Mouse (Mus musculus): ENCODE measurements around the gene Adamts8. TPM values are rescaled to one million over a fixed set of nuclear protein-coding genes. Genes with fewer than 3 reads are reported as not detected.

Adamts8 gene
- polyA plus RNA-seq, 1 experiment from 2014 or later: 1.4 TPM

DNA sequence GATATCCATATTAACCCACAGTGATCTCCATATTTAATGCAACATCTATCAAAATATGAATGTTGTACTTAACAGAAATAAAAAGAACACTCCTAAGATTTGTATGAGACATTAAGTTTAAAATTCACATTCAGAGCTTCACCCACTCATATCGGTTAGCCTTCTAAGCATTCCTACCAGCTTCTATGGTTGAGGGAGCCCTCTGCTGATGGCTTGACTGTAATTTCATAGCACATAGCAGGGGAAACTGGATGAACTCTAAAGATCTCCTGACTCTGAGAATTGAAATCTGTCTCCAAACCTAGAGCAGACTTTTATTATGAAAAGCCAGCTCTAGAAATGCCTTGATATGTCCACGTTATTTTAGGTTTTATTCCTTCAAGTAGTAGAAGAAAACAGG lies 38.1 kb downstream of the Adamts8 start:
- DNase-seq (ENCODE audit: low spot score) (no peak), ATAC-seq (ENCODE audit: low FRiP score) (no peak)
- Histone ChIP-seq H3K36me3 (ENCODE audit: control insufficient read depth, insufficient read depth, low read length) (no peaks in the 10 kb centered on the region), H3K9ac (ENCODE audit: low read depth, low read length) (no peak overlapping the region), H3K27me3 (ENCODE audit: control insufficient read depth, insufficient read depth, low read length) (no peaks in the 10 kb centered on the region), H3K4me2 (replicated peaks; ENCODE audit: low read depth, low read length) (no peak overlapping the region), H3K27ac (ENCODE audit: low read depth, low read length) (no peak overlapping the region), H3K4me1 (replicated peaks; ENCODE audit: control insufficient read depth, insufficient read depth, low read length) (no peaks in the 10 kb centered on the region), H3K4me3 (ENCODE audit: low read depth, low read length) (no peak overlapping the region), H3K9me3 (ENCODE audit: control insufficient read depth, low read length) (no peaks in the 10 kb centered on the region)
- WGBS: 83% methylated on average over 2 of the region's 2 CpGs

- no peak overlapping the region for H3K27ac ChIP-seq (ENCODE audit: low read depth, low read length)
- no peak overlapping the region for H3K9ac ChIP-seq (ENCODE audit: low read depth, low read length)
- WGBS: 74% methylated on average over 6 of the region's 6 CpGs
- no peak overlapping the region for H3K4me3 ChIP-seq (ENCODE audit: low read depth, low read length)
- DNase-seq (ENCODE audit: low spot score) (no peak), ATAC-seq (ENCODE audit: low FRiP score) (no peak)
- no peak overlapping the region for H3K4me2 ChIP-seq (replicated peaks; ENCODE audit: low read depth, low read length)
- no peaks in the 10 kb centered on the region for H3K36me3 ChIP-seq (ENCODE audit: control insufficient read depth, insufficient read depth, low read length)
- no peaks in the 10 kb centered on the region for H3K9me3 ChIP-seq (ENCODE audit: control insufficient read depth, low read length)
- no peaks in the 10 kb centered on the region for H3K27me3 ChIP-seq (ENCODE audit: control insufficient read depth, insufficient read depth, low read length)
- no peaks in the 10 kb centered on the region for H3K4me1 ChIP-seq (replicated peaks; ENCODE audit: control insufficient read depth, insufficient read depth, low read length)
Measured at GRCm38 (mm10) chr9:30985782-30986181, 43.4 kb downstream of the Adamts8 start.

- Histone ChIP-seq H3K36me3 (ENCODE audit: control insufficient read depth, insufficient read depth, low read length) (no peaks in the 10 kb centered on the region), H3K9ac (ENCODE audit: low read depth, low read length) (no peak overlapping the region), H3K9me3 (ENCODE audit: control insufficient read depth, low read length) (no peaks in the 10 kb centered on the region), H3K27ac (ENCODE audit: low read depth, low read length) (no peak overlapping the region), H3K4me2 (replicated peaks; ENCODE audit: low read depth, low read length) (no peak overlapping the region), H3K4me1 (replicated peaks; ENCODE audit: control insufficient read depth, insufficient read depth, low read length) (no peaks in the 10 kb centered on the region), H3K4me3 (ENCODE audit: low read depth, low read length) (no peak overlapping the region), H3K27me3 (ENCODE audit: control insufficient read depth, insufficient read depth, low read length) (no peaks in the 10 kb centered on the region)
- ATAC-seq (ENCODE audit: low FRiP score): no peak
- 85% methylated on average over 5 of the region's 5 CpGs for WGBS
- DNase-seq (ENCODE audit: low spot score): no peak
Measured at GRCm38 (mm10) chr9:30993106-30993505, 50.7 kb downstream of the Adamts8 start.

GRCm38 (mm10) chr9:30996590-30997562 lies 54.5 kb downstream of the Adamts8 start:
- no peak overlapping the region for H3K27ac ChIP-seq (ENCODE audit: low read depth, low read length)
- 71% methylated on average over 12 of the region's 12 CpGs for WGBS
- no peak for ATAC-seq (ENCODE audit: low FRiP score)

GRCm38 (mm10) chr9:31000641-31001040 lies 58.3 kb downstream of the Adamts8 start:
- Histone ChIP-seq H3K4me1 (replicated peaks; ENCODE audit: control insufficient read depth, insufficient read depth, low read length) (no peaks in the 10 kb centered on the region), H3K9ac (ENCODE audit: low read depth, low read length) (no peak overlapping the region), H3K9me3 (ENCODE audit: control insufficient read depth, low read length) (no peaks in the 10 kb centered on the region), H3K27me3 (ENCODE audit: control insufficient read depth, insufficient read depth, low read length) (no peaks in the 10 kb centered on the region), H3K27ac (ENCODE audit: low read depth, low read length) (no peak overlapping the region), H3K36me3 (ENCODE audit: control insufficient read depth, insufficient read depth, low read length) (no peaks in the 10 kb centered on the region), H3K4me2 (replicated peaks; ENCODE audit: low read depth, low read length) (no peak overlapping the region), H3K4me3 (ENCODE audit: low read depth, low read length) (no peak overlapping the region)
- ATAC-seq (ENCODE audit: low FRiP score): no peak
- DNase-seq (ENCODE audit: low spot score): no peak
- 81% methylated on average over 10 of the region's 10 CpGs for WGBS

More at GRCm38 (mm10) chr9:30996590-30997562, 54.5 kb downstream of the Adamts8 start:
- no peak overlapping the region for H3K9ac ChIP-seq (ENCODE audit: low read depth, low read length)
- no peak overlapping the region for H3K4me2 ChIP-seq (replicated peaks; ENCODE audit: low read depth, low read length)
- no peaks in the 10 kb centered on the region for H3K36me3 ChIP-seq (ENCODE audit: control insufficient read depth, insufficient read depth, low read length)
- H3K4me3 ChIP-seq (ENCODE audit: low read depth, low read length): no peak overlapping the region
- no peaks in the 10 kb centered on the region for H3K4me1 ChIP-seq (replicated peaks; ENCODE audit: control insufficient read depth, insufficient read depth, low read length)
- H3K27me3 ChIP-seq (ENCODE audit: control insufficient read depth, insufficient read depth, low read length): no peaks in the 10 kb centered on the region
- H3K9me3 ChIP-seq (ENCODE audit: control insufficient read depth, low read length): no peaks in the 10 kb centered on the region
- DNase-seq (ENCODE audit: low spot score): no peak

GRCm38 (mm10) chr9:31002528-31002927 lies 60.2 kb downstream of the Adamts8 start:
- Histone ChIP-seq H3K4me1 (replicated peaks; ENCODE audit: control insufficient read depth, insufficient read depth, low read length) (no peaks in the 10 kb centered on the region), H3K4me2 (replicated peaks; ENCODE audit: low read depth, low read length) (no peak overlapping the region), H3K27me3 (ENCODE audit: control insufficient read depth, insufficient read depth, low read length) (no peaks in the 10 kb centered on the region), H3K4me3 (ENCODE audit: low read depth, low read length) (no peak overlapping the region), H3K9me3 (ENCODE audit: control insufficient read depth, low read length) (no peaks in the 10 kb centered on the region), H3K27ac (ENCODE audit: low read depth, low read length) (no peak overlapping the region), H3K9ac (ENCODE audit: low read depth, low read length) (no peak overlapping the region), H3K36me3 (ENCODE audit: control insufficient read depth, insufficient read depth, low read length) (no peaks in the 10 kb centered on the region)
- no peak for ATAC-seq (ENCODE audit: low FRiP score)
- DNase-seq (ENCODE audit: low spot score): no peak
- WGBS: 88% methylated on average over 4 of the region's 4 CpGs

DNA sequence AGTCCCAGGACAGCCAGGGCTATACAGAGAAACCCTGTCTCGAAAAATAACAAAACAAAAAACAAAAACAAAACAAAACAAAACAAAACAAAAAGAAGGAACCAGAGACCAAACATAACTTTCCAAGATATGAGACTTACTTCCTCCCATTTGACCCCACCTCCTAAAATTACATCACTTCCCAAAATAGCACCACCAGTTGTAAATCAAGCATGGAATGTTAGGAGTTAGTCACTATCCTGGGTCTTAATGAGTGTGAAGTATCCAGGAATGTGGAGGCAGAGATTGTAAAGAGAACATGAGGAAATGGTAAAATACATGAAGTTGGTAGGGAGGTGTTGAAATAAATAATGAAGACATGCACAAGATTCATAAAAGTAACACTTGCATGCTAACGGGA lies 67.0 kb downstream of the Adamts8 start:
- no peaks in the 10 kb centered on the region for H3K36me3 ChIP-seq (ENCODE audit: control insufficient read depth, insufficient read depth, low read length)
- H3K9ac ChIP-seq (ENCODE audit: low read depth, low read length): no peak overlapping the region
- no peaks in the 10 kb centered on the region for H3K4me1 ChIP-seq (replicated peaks; ENCODE audit: control insufficient read depth, insufficient read depth, low read length)
- 83% methylated on average over 2 of the region's 2 CpGs for WGBS
- no peak overlapping the region for H3K4me3 ChIP-seq (ENCODE audit: low read depth, low read length)
- H3K4me2 ChIP-seq (replicated peaks; ENCODE audit: low read depth, low read length): no peak overlapping the region
- no peak overlapping the region for H3K27ac ChIP-seq (ENCODE audit: low read depth, low read length)
- no peaks in the 10 kb centered on the region for H3K9me3 ChIP-seq (ENCODE audit: control insufficient read depth, low read length)
- H3K27me3 ChIP-seq (ENCODE audit: control insufficient read depth, insufficient read depth, low read length): no peaks in the 10 kb centered on the region
- ATAC-seq (ENCODE audit: low FRiP score) (no peak), DNase-seq (ENCODE audit: low spot score) (no peak)

- ATAC-seq (ENCODE audit: low FRiP score): no peak
- no peak overlapping the region for H3K4me2 ChIP-seq (replicated peaks; ENCODE audit: low read depth, low read length)
- H3K4me1 ChIP-seq (replicated peaks; ENCODE audit: control insufficient read depth, insufficient read depth, low read length): no peaks in the 10 kb centered on the region
- DNase-seq (ENCODE audit: low spot score): no peak
- H3K27ac ChIP-seq (ENCODE audit: low read depth, low read length): no peak overlapping the region
- H3K27me3 ChIP-seq (ENCODE audit: control insufficient read depth, insufficient read depth, low read length): no peaks in the 10 kb centered on the region
- no peaks in the 10 kb centered on the region for H3K36me3 ChIP-seq (ENCODE audit: control insufficient read depth, insufficient read depth, low read length)
- WGBS: 73% methylated on average over 3 of the region's 3 CpGs
- no peak overlapping the region for H3K9ac ChIP-seq (ENCODE audit: low read depth, low read length)
- no peak overlapping the region for H3K4me3 ChIP-seq (ENCODE audit: low read depth, low read length)
- no peaks in the 10 kb centered on the region for H3K9me3 ChIP-seq (ENCODE audit: control insufficient read depth, low read length)
Measured at GRCm38 (mm10) chr9:31010040-31010439, 67.7 kb downstream of the Adamts8 start.

DNA sequence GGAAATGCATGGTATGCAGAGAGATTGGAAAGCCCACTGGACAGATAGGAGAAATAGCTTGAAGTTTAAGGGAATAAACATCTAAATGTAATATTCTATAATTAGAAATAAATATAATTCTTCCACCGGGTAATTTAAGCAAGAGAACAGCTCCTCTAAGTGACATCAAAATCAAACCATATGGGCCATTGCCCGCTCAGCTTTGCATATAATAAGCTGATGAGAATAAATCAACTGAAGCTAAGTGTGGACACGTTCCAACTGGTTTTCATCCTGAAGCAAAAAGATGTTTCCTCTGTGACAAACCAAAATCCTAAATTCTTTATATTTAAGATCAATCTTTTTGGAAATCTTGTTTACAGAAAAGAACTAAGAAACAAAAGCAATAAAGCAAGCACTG lies 68.4 kb downstream of the Adamts8 start:
- no peaks in the 10 kb centered on the region for H3K4me1 ChIP-seq (replicated peaks; ENCODE audit: control insufficient read depth, insufficient read depth, low read length)
- H3K27ac ChIP-seq (ENCODE audit: low read depth, low read length): no peak overlapping the region
- H3K27me3 ChIP-seq (ENCODE audit: control insufficient read depth, insufficient read depth, low read length): no peaks in the 10 kb centered on the region
- H3K9me3 ChIP-seq (ENCODE audit: control insufficient read depth, low read length): no peaks in the 10 kb centered on the region
- no peaks in the 10 kb centered on the region for H3K36me3 ChIP-seq (ENCODE audit: control insufficient read depth, insufficient read depth, low read length)
- H3K4me3 ChIP-seq (ENCODE audit: low read depth, low read length): no peak overlapping the region
- no peak for DNase-seq (ENCODE audit: low spot score)
- no peak overlapping the region for H3K4me2 ChIP-seq (replicated peaks; ENCODE audit: low read depth, low read length)
- ATAC-seq (ENCODE audit: low FRiP score): no peak
- 85% methylated on average over 3 of the region's 3 CpGs for WGBS
- H3K9ac ChIP-seq (ENCODE audit: low read depth, low read length): no peak overlapping the region

All from hindbrain, embryonic 11.5 days (tissue).